Mouse (Mus musculus): ENCODE results near the gene Mc3r. TPM values are rescaled to one million over a fixed set of nuclear protein-coding genes. Genes with fewer than 3 reads are reported as not detected.

Mc3r gene
- polyA plus RNA-seq, 1 experiment from 2014 or later: not detected

GRCm38 (mm10) chr2:172289632-172290031 lies 41.3 kb downstream of the Mc3r start:
- Histone ChIP-seq H3K27me3 (no peaks in the 10 kb centered on the region), H3K9ac (no peak overlapping the region), H3K4me3 (no peak overlapping the region), H3K4me2 (replicated peaks) (no peak overlapping the region), H3K36me3 (no peaks in the 10 kb centered on the region), H3K4me1 (peaks cover 11% of the 10 kb centered on the region; the same call in 1 of the 2 replicates), H3K27ac (no peak overlapping the region), H3K9me3 (replicated peaks) (no peaks in the 10 kb centered on the region)
- ATAC-seq (ENCODE audit: low FRiP score): no peak
- WGBS: 24% methylated on average over 1 of the region's 1 CpGs

- no peak overlapping the region for H3K27ac ChIP-seq
- WGBS: 85% methylated on average over 11 of the region's 11 CpGs
- no peak overlapping the region for H3K4me3 ChIP-seq
- H3K9ac ChIP-seq: no peak overlapping the region
- H3K4me2 ChIP-seq (replicated peaks): no peak overlapping the region
- H3K4me1 ChIP-seq: peaks cover 11% of the 10 kb centered on the region; the same call in 1 of the 2 replicates
- H3K27me3 ChIP-seq: no peaks in the 10 kb centered on the region
- no peak for ATAC-seq (ENCODE audit: low FRiP score)
- no peaks in the 10 kb centered on the region for H3K36me3 ChIP-seq
- H3K9me3 ChIP-seq (replicated peaks): no peaks in the 10 kb centered on the region
Observed at GRCm38 (mm10) chr2:172290474-172290873, 42.2 kb downstream of the Mc3r start.

GRCm38 (mm10) chr2:172291025-172291424 lies 42.7 kb downstream of the Mc3r start:
- no peak overlapping the region for H3K4me2 ChIP-seq (replicated peaks)
- no peak overlapping the region for H3K9ac ChIP-seq
- no peaks in the 10 kb centered on the region for H3K36me3 ChIP-seq
- no peaks in the 10 kb centered on the region for H3K9me3 ChIP-seq (replicated peaks)
- H3K27ac ChIP-seq: no peak overlapping the region
- no peaks in the 10 kb centered on the region for H3K27me3 ChIP-seq
- no peak overlapping the region for H3K4me3 ChIP-seq
- no peak for ATAC-seq (ENCODE audit: low FRiP score)
- 89% methylated on average over 7 of the region's 7 CpGs for WGBS
- H3K4me1 ChIP-seq: peaks cover 11% of the 10 kb centered on the region; the same call in 1 of the 2 replicates

- Histone ChIP-seq H3K36me3 (no peaks in the 10 kb centered on the region), H3K4me2 (replicated peaks) (no peak overlapping the region), H3K27me3 (no peaks in the 10 kb centered on the region), H3K27ac (no peak overlapping the region), H3K4me1 (peaks cover 11% of the 10 kb centered on the region; the same call in 1 of the 2 replicates), H3K9me3 (replicated peaks) (no peaks in the 10 kb centered on the region), H3K9ac (no peak overlapping the region), H3K4me3 (no peak overlapping the region)
- WGBS: 92% methylated on average over 14 of the region's 14 CpGs
- ATAC-seq (ENCODE audit: low FRiP score): no peak
Observed at GRCm38 (mm10) chr2:172291755-172292524, 43.6 kb downstream of the Mc3r start.

- H3K4me2 ChIP-seq (replicated peaks): no peak overlapping the region
- no peaks in the 10 kb centered on the region for H3K27me3 ChIP-seq
- peak overlapping the region; percentile 41; the same call in 1 of the 2 replicates for H3K27ac ChIP-seq
- 58% methylated on average over 14 of the region's 14 CpGs for WGBS
- H3K9ac ChIP-seq: no peak overlapping the region
- H3K4me1 ChIP-seq: peaks cover 11% of the 10 kb centered on the region; the same call in 1 of the 2 replicates
- H3K9me3 ChIP-seq (replicated peaks): no peaks in the 10 kb centered on the region
- ATAC-seq (ENCODE audit: low FRiP score): no peak
- no peak overlapping the region for H3K4me3 ChIP-seq
- no peaks in the 10 kb centered on the region for H3K36me3 ChIP-seq
Observed at GRCm38 (mm10) chr2:172292525-172293405, 44.5 kb downstream of the Mc3r start.

- Histone ChIP-seq H3K4me2 (replicated peaks) (no peak overlapping the region), H3K27me3 (no peaks in the 10 kb centered on the region), H3K9me3 (replicated peaks) (no peaks in the 10 kb centered on the region), H3K4me1 (peaks cover 13% of the 10 kb centered on the region), H3K36me3 (no peaks in the 10 kb centered on the region), H3K4me3 (no peak overlapping the region), H3K27ac (no peak overlapping the region), H3K9ac (no peak overlapping the region)
- 58% methylated on average over 1 of the region's 1 CpGs for WGBS
- no peak for ATAC-seq (ENCODE audit: low FRiP score)
Observed at GRCm38 (mm10) chr2:172298083-172298482, 49.8 kb downstream of the Mc3r start.

GRCm38 (mm10) chr2:172298542-172298941 lies 50.2 kb downstream of the Mc3r start:
- Histone ChIP-seq H3K36me3 (no peaks in the 10 kb centered on the region), H3K4me3 (no peak overlapping the region), H3K27ac (peak overlapping the region; percentile 74; the same call in 1 of the 2 replicates), H3K4me1 (peaks cover 13% of the 10 kb centered on the region), H3K9ac (no peak overlapping the region), H3K27me3 (no peaks in the 10 kb centered on the region), H3K9me3 (replicated peaks) (no peaks in the 10 kb centered on the region), H3K4me2 (replicated peaks) (no peak overlapping the region)
- ATAC-seq (ENCODE audit: low FRiP score): no peak
- WGBS: 38% methylated on average over 1 of the region's 1 CpGs

GRCm38 (mm10) chr2:172299126-172299921 lies 51.0 kb downstream of the Mc3r start:
- H3K9me3 ChIP-seq (replicated peaks): no peaks in the 10 kb centered on the region
- no peaks in the 10 kb centered on the region for H3K36me3 ChIP-seq
- H3K4me3 ChIP-seq: no peak overlapping the region
- 12% methylated on average over 14 of the region's 14 CpGs for WGBS
- ATAC-seq (ENCODE audit: low FRiP score): peak; percentile 84
- H3K27me3 ChIP-seq: no peaks in the 10 kb centered on the region
- peak overlapping the region; percentile 25 for H3K4me2 ChIP-seq (replicated peaks)
- H3K9ac ChIP-seq: no peak overlapping the region
- peaks cover 13% of the 10 kb centered on the region for H3K4me1 ChIP-seq
- H3K27ac ChIP-seq: peak overlapping the region; percentile 74

Other genes starting within 250 kb of the Mc3r start
- gene Cbln4, start 205.0 kb upstream of the Mc3r start, polyA plus RNA-seq (2016; fragmentation: Nextera tagmentation; extraction: Ambion mirVana): 7.8 and 8.0 TPM in 2 replicates
- 31.8 and 33.1 TPM in 2 replicates for gene Fam210b, start 97.1 kb downstream of the Mc3r start, polyA plus RNA-seq (2016; fragmentation: Nextera tagmentation; extraction: Ambion mirVana)
- gene Aurka, start 122.0 kb downstream of the Mc3r start, polyA plus RNA-seq (2016; fragmentation: Nextera tagmentation; extraction: Ambion mirVana): 78.8 and 85.6 TPM in 2 replicates
- 37.3 and 37.5 TPM in 2 replicates for gene Cstf1, start 122.2 kb downstream of the Mc3r start, polyA plus RNA-seq (2016; fragmentation: Nextera tagmentation; extraction: Ambion mirVana)
- 0.14 and 0.38 TPM in 2 replicates for gene Cass4, start 145.3 kb downstream of the Mc3r start, polyA plus RNA-seq (2016; fragmentation: Nextera tagmentation; extraction: Ambion mirVana)
- 86.5 and 93.0 TPM in 2 replicates for gene Rtf2, start 192.1 kb downstream of the Mc3r start, polyA plus RNA-seq (2016; fragmentation: Nextera tagmentation; extraction: Ambion mirVana)
- 2.2 and 2.5 TPM in 2 replicates for gene Gcnt7, start 210.1 kb downstream of the Mc3r start, polyA plus RNA-seq (2016; fragmentation: Nextera tagmentation; extraction: Ambion mirVana)
- gene Fam209, start 224.0 kb downstream of the Mc3r start, polyA plus RNA-seq (2016; fragmentation: Nextera tagmentation; extraction: Ambion mirVana): 0.70 TPM in 1 of 2 replicates, not detected in the other